Mouse (Mus musculus): ENCODE data around the gene 2310033P09Rik. TPM values are rescaled to one million over a fixed set of nuclear protein-coding genes. Genes with fewer than 3 reads are reported as not detected.

Gene 2310033P09Rik
- polyA plus RNA-seq, 2 experiments, result 16.2 to 23.6 TPM

DNA sequence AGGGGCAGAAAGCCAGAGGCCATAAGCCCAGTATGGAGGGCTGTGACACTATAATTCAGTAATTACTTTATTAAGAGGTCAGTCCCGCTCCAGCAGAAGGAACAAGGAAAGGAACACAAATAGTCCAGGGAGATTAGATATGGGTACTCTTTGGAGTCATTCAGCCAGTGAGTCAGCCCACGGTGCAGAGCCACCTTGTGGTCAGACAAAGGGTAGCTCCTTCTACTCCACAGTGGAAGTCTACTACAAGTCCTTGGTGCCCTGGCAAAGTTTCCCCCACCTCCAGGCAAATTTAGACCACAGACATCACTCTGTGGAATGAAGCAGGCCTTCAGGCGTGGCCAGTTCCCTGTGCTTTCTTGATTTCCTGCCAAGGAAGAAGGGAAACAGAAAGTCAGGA lies 24.3 kb upstream of the 2310033P09Rik start:
- ATAC-seq (ENCODE audit: insufficient read depth) (peak; percentile 76), DNase-seq (ENCODE audit: low read depth in 3 of 3, low spot score in 3 of 3) (peak in 1 of 3 experiments; percentile 52)
- WGBS (ENCODE audit: insufficient replicate concordance), result 15% methylated on average over 3 of the region's 3 CpGs
- H3K27ac ChIP-seq, result peak overlapping the region; percentile 38
- peaks cover 3 to 7% of the 10 kb centered on the region in 2 experiments; a peak in 3 of 4 replicates for H3K4me1 ChIP-seq (replicated peaks; ENCODE audit: control insufficient read depth in 2 of 2, insufficient read depth in 2 of 2, low read length in 1 of 2)
- H3K9me3 ChIP-seq (ENCODE audit: control insufficient read depth, low read length), result no peaks in the 10 kb centered on the region
- H3K9ac ChIP-seq (replicated peaks), result no peak overlapping the region
- no peaks in the 10 kb centered on the region; the same call in 1 of the 2 replicates for H3K36me3 ChIP-seq (replicated peaks; ENCODE audit: control insufficient read depth, insufficient read depth, low read depth)
- no peak overlapping the region for H3K4me2 ChIP-seq (ENCODE audit: low read depth)
- no peak overlapping the region for H3K4me3 ChIP-seq (ENCODE audit: insufficient read depth in 1 of 2, low read depth in 2 of 2, low read length in 2 of 2)
- TF ChIP-seq EP300 (IDR thresholded peaks at IDR 0.05; ENCODE audit: low read depth), result no peak
- TF ChIP-seq CTCF (IDR thresholded peaks at IDR 0.05; ENCODE audit: low read depth), result peak; percentile 95
- peaks cover 6% of the 10 kb centered on the region for H3K27me3 ChIP-seq (ENCODE audit: control insufficient read depth, insufficient read depth, low read length)

DNA sequence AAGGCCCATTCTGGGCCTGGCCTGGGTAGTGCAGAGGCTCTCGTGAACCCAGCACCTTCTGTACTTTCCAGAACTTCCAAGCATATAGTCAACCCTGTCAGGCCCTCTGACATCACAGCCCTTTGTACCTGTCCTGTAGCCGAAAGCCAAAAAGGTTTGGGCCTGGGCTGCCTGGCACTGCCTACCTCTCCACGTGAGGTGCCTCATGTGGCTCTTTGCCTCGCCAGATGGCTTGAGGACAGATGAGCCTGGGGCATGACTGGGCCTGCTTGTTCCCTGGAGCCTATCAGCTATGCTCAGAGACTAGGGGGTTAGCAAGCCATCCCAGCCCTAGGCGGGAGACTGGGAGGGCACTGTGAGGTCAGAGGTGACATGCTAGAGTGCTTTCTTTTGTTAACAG lies 22.6 kb upstream of the 2310033P09Rik start:
- TF ChIP-seq CTCF (IDR thresholded peaks at IDR 0.05; ENCODE audit: low read depth) (no peak), EP300 (IDR thresholded peaks at IDR 0.05; ENCODE audit: low read depth) (no peak)
- no peaks in the 10 kb centered on the region; the same call in 1 of the 2 replicates for H3K36me3 ChIP-seq (replicated peaks; ENCODE audit: control insufficient read depth, insufficient read depth, low read depth)
- no peak overlapping the region for H3K4me3 ChIP-seq (ENCODE audit: insufficient read depth in 1 of 2, low read depth in 2 of 2, low read length in 2 of 2)
- H3K27me3 ChIP-seq (ENCODE audit: control insufficient read depth, insufficient read depth, low read length), result no peaks in the 10 kb centered on the region
- WGBS (ENCODE audit: insufficient replicate concordance), result 70% methylated on average over 5 of the region's 5 CpGs
- DNase-seq (ENCODE audit: low read depth in 3 of 3, low spot score in 3 of 3), result no peak
- ATAC-seq (ENCODE audit: insufficient read depth), result no peak
- peaks cover 8 to 12% of the 10 kb centered on the region in 2 experiments for H3K4me1 ChIP-seq (replicated peaks; ENCODE audit: control insufficient read depth in 2 of 2, insufficient read depth in 2 of 2, low read length in 1 of 2)
- H3K27ac ChIP-seq, result no peak overlapping the region
- H3K9me3 ChIP-seq (ENCODE audit: control insufficient read depth, low read length), result no peaks in the 10 kb centered on the region
- no peak overlapping the region for H3K9ac ChIP-seq (replicated peaks)
- no peak overlapping the region for H3K4me2 ChIP-seq (ENCODE audit: low read depth)

GRCm38 (mm10) chr11:59187706-59188105 lies 20.4 kb upstream of the 2310033P09Rik start:
- Histone ChIP-seq H3K36me3 (replicated peaks; ENCODE audit: control insufficient read depth, insufficient read depth, low read depth) (no peaks in the 10 kb centered on the region; the same call in 1 of the 2 replicates), H3K27me3 (ENCODE audit: control insufficient read depth, insufficient read depth, low read length) (no peaks in the 10 kb centered on the region), H3K4me2 (ENCODE audit: low read depth) (no peak overlapping the region), H3K27ac (no peak overlapping the region), H3K9ac (replicated peaks) (no peak overlapping the region), H3K9me3 (ENCODE audit: control insufficient read depth, low read length) (no peaks in the 10 kb centered on the region), H3K4me3 (ENCODE audit: insufficient read depth in 1 of 2, low read depth in 2 of 2, low read length in 2 of 2) (no peak overlapping the region), H3K4me1 (replicated peaks; ENCODE audit: control insufficient read depth in 2 of 2, insufficient read depth in 2 of 2, low read length in 1 of 2) (peaks cover 13 to 16% of the 10 kb centered on the region in 2 experiments)
- TF ChIP-seq EP300 (IDR thresholded peaks at IDR 0.05; ENCODE audit: low read depth) (no peak), CTCF (IDR thresholded peaks at IDR 0.05; ENCODE audit: low read depth) (no peak)
- no peak for DNase-seq (ENCODE audit: low read depth in 3 of 3, low spot score in 3 of 3)
- WGBS (ENCODE audit: insufficient replicate concordance), result 69% methylated on average over 6 of the region's 6 CpGs
- ATAC-seq (ENCODE audit: insufficient read depth), result no peak

- H3K36me3 ChIP-seq (replicated peaks; ENCODE audit: control insufficient read depth, insufficient read depth, low read depth), result no peaks in the 10 kb centered on the region
- peak overlapping the region; percentile 94 for H3K4me2 ChIP-seq (ENCODE audit: low read depth)
- H3K9ac ChIP-seq (replicated peaks), result peak overlapping the region; percentile 71
- H3K27ac ChIP-seq, result peak overlapping the region; percentile 94
- H3K4me3 ChIP-seq (ENCODE audit: insufficient read depth in 1 of 2, low read depth in 2 of 2, low read length in 2 of 2), result peak overlapping the region; percentile 62 to 77
- TF ChIP-seq EP300 (IDR thresholded peaks at IDR 0.05; ENCODE audit: low read depth) (peak; percentile 40; the same call in 1 of the 2 replicates), CTCF (IDR thresholded peaks at IDR 0.05; ENCODE audit: low read depth) (no peak)
- ATAC-seq (ENCODE audit: insufficient read depth) (peak; percentile 96), DNase-seq (ENCODE audit: low read depth in 3 of 3, low spot score in 3 of 3) (peak; percentile 75 to 89 (median 80))
- under 1% methylated on average over 59 of the region's 59 CpGs for WGBS (ENCODE audit: insufficient replicate concordance)
- H3K27me3 ChIP-seq (ENCODE audit: control insufficient read depth, insufficient read depth, low read length), result no peaks in the 10 kb centered on the region
- peaks cover 8 to 10% of the 10 kb centered on the region in 2 experiments for H3K4me1 ChIP-seq (replicated peaks; ENCODE audit: control insufficient read depth in 2 of 2, insufficient read depth in 2 of 2, low read length in 1 of 2)
- no peaks in the 10 kb centered on the region for H3K9me3 ChIP-seq (ENCODE audit: control insufficient read depth, low read length)
Measured at GRCm38 (mm10) chr11:59191231-59192058, 16.7 kb upstream of the 2310033P09Rik start.

GRCm38 (mm10) chr11:59192059-59192386 lies 16.1 kb upstream of the 2310033P09Rik start, which contains the start of gene Guk1:
Gene Guk1, minus strand, starts transcription at chr11:59192212.
- no peaks in the 10 kb centered on the region for H3K9me3 ChIP-seq (ENCODE audit: control insufficient read depth, low read length)
- H3K4me2 ChIP-seq (ENCODE audit: low read depth), result peak within 1 kb of the TSS; percentile 94
- 7% methylated on average over 16 of the region's 16 CpGs for WGBS (ENCODE audit: insufficient replicate concordance)
- no peak for TF ChIP-seq CTCF (IDR thresholded peaks at IDR 0.05; ENCODE audit: low read depth)
- no peak for ATAC-seq (ENCODE audit: insufficient read depth)
- H3K4me1 ChIP-seq (replicated peaks; ENCODE audit: control insufficient read depth in 2 of 2, insufficient read depth in 2 of 2, low read length in 1 of 2), result peaks cover 8 to 10% of the 10 kb centered on the region in 2 experiments
- H3K27me3 ChIP-seq (ENCODE audit: control insufficient read depth, insufficient read depth, low read length), result no peaks in the 10 kb centered on the region
- H3K27ac ChIP-seq, result peak within 1 kb of the TSS; percentile 94
- H3K36me3 ChIP-seq (replicated peaks; ENCODE audit: control insufficient read depth, insufficient read depth, low read depth), result no peaks in the 10 kb centered on the region
- no peak for DNase-seq (ENCODE audit: low read depth in 3 of 3, low spot score in 3 of 3)
- peak within 1 kb of the TSS; percentile 71 for H3K9ac ChIP-seq (replicated peaks)
- H3K4me3 ChIP-seq (ENCODE audit: insufficient read depth in 1 of 2, low read depth in 2 of 2, low read length in 2 of 2), result peak within 1 kb of the TSS; percentile 62 to 77

Measured in liver, embryonic 14.5 days (tissue).